ENCODE assay signal across 27 mouse cellular contexts in the genomic region with DNA sequence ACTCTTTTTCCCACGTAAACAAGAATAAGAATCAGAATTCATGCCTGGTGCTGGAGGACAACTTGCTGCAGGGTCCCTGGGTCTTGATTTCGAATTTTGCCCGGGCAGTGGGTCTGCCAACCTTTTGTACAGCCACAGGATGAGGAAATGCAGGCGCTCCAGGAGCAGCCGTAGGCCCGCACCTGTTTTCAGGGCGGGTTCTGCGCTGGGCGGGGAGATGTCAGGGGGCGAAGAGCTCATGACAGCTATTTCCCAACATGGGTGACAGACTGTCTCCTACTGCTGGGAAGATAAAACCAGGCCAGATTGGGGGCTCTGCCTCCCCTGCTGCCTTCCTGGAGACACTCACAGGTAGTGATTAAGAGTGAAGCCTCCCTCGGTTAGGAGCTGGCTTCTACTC. TPM values are rescaled to one million over a fixed set of nuclear protein-coding genes. Genes with fewer than 3 reads are reported as not detected.
"Had no signal": no experiment of that assay in that cellular context is flagged by ENCODE, and none has a peak within 500 bp of the region (broad histone marks: within the 10 kb centered on the region; RNA-seq: fewer than 3 reads in every experiment).

No protein-coding gene starts in this region.

- H3K27ac ChIP-seq: kidney, postnatal 0 days; layer of hippocampus, adult 2 months; limb, embryonic 10.5 days; limb, embryonic 13.5 days; liver, embryonic 12.5 days; liver, embryonic 15.5 days; lung, embryonic 15.5 days; midbrain, embryonic 10.5 days; midbrain, embryonic 15.5 days; neural tube, embryonic 12.5 days; neural tube, embryonic 15.5 days; stomach, embryonic 15.5 days had no signal

- ATAC-seq: liver, embryonic 12.5 days; midbrain, embryonic 15.5 days had no signal

- H3K9me3 ChIP-seq: limb, embryonic 10.5 days; liver, embryonic 12.5 days; liver, embryonic 15.5 days; lung, embryonic 15.5 days; midbrain, embryonic 10.5 days; midbrain, embryonic 15.5 days; neural tube, embryonic 12.5 days; neural tube, embryonic 15.5 days; stomach, embryonic 15.5 days had no signal

- H3K4me1 ChIP-seq: limb, embryonic 10.5 days; limb, embryonic 13.5 days; liver, embryonic 12.5 days; liver, embryonic 15.5 days; lung, embryonic 15.5 days; megakaryocyte, embryonic 14.5 days; midbrain, embryonic 15.5 days; neural tube, embryonic 12.5 days; neural tube, embryonic 15.5 days; stomach, embryonic 15.5 days had no signal

- H3K36me3 ChIP-seq: limb, embryonic 10.5 days; limb, embryonic 13.5 days; liver, embryonic 12.5 days; liver, embryonic 15.5 days; lung, embryonic 15.5 days; midbrain, embryonic 10.5 days; midbrain, embryonic 15.5 days; neural tube, embryonic 12.5 days; neural tube, embryonic 15.5 days; stomach, embryonic 15.5 days had no signal

- H3K27me3 ChIP-seq: midbrain, embryonic 15.5 days had no signal

- H3K9ac ChIP-seq: limb, embryonic 13.5 days; liver, embryonic 12.5 days; liver, embryonic 15.5 days; lung, embryonic 15.5 days; midbrain, embryonic 15.5 days; neural tube, embryonic 12.5 days; neural tube, embryonic 15.5 days; stomach, embryonic 15.5 days had no signal

- DNase-seq: kidney, adult 2 months; layer of hippocampus, adult 9-11 months; liver; lung, adult 18-20 months; lung, postnatal 10 days; lung, postnatal 36 days; right cerebral cortex, adult 18-20 months; right cerebral cortex, postnatal 14 days; spleen, adult 18-20 months; thymus, adult 2 months; thymus, postnatal 36 days had no signal

- H3K4me2 ChIP-seq: limb, embryonic 13.5 days; liver, embryonic 12.5 days; liver, embryonic 15.5 days; lung, embryonic 15.5 days; midbrain, embryonic 15.5 days; neural tube, embryonic 12.5 days; neural tube, embryonic 15.5 days; stomach, embryonic 15.5 days had no signal

- H3K4me3 ChIP-seq: layer of hippocampus, adult 2 months; limb, embryonic 10.5 days; limb, embryonic 13.5 days; liver, embryonic 12.5 days; liver, embryonic 15.5 days; lung, embryonic 15.5 days; megakaryocyte, embryonic 14.5 days; midbrain, embryonic 10.5 days; midbrain, embryonic 15.5 days; neural tube, embryonic 12.5 days; neural tube, embryonic 15.5 days; stomach, embryonic 15.5 days had no signal

RNA-seq across cellular contexts. Expression of gene Gm15517, which starts 12.8 kb away (rescaled TPM):
- polyA plus RNA-seq: kidney, adult 2 months; kidney, embryonic 14.5 days; kidney, postnatal 0 days; large intestine, adult 2 months; limb, embryonic 10.5 days; liver, embryonic 12.5 days; liver, embryonic 15.5 days; lung, embryonic 15.5 days; midbrain, embryonic 10.5 days; midbrain, embryonic 15.5 days; neural tube, embryonic 12.5 days; neural tube, embryonic 15.5 days; stomach, embryonic 15.5 days had no signal

RNA-seq across cellular contexts. Expression of gene Acp4, which starts 16.9 kb away (rescaled TPM):
- polyA plus RNA-seq: kidney, adult 2 months; kidney, embryonic 14.5 days; kidney, postnatal 0 days; large intestine, adult 2 months; liver, embryonic 12.5 days; lung, embryonic 15.5 days; midbrain, embryonic 10.5 days; neural tube, embryonic 12.5 days; stomach, embryonic 15.5 days; urinary bladder, adult 2 months had no signal
